Mouse (Mus musculus): ENCODE results near the gene Il1f8. TPM values are rescaled to one million over a fixed set of nuclear protein-coding genes. Genes with fewer than 3 reads are reported as not detected.

Gene Il1f8
- total and polyA plus RNA-seq, 2 experiments from 2014 or later: not detected

- Histone ChIP-seq H3K27me3 (ENCODE audit: insufficient read depth, low read length) (no peaks in the 10 kb centered on the region), H3K9me3 (ENCODE audit: low read length) (no peaks in the 10 kb centered on the region), H3K4me1 (ENCODE audit: insufficient read depth) (no peaks in the 10 kb centered on the region), H3K4me2 (ENCODE audit: low read depth) (no peak within 1 kb of the TSS), H3K9ac (no peak within 1 kb of the TSS), H3K27ac (ENCODE audit: low read depth, low read length) (no peak within 1 kb of the TSS), H3K36me3 (ENCODE audit: insufficient read depth) (no peaks in the 10 kb centered on the region), H3K4me3 (ENCODE audit: low read depth, low read length) (no peak within 1 kb of the TSS)
- DNase-seq (no peak), ATAC-seq (no peak)
- TF ChIP-seq CTCF (IDR thresholded peaks at IDR 0.05; ENCODE audit: low read depth): no peak
- WGBS: 96% methylated on average over 1 of the region's 1 CpGs
These were observed 33.2 kb downstream of the Il1f8 start, which contains the start of gene Il1f9 for GRCm38 (mm10) chr2:24186176-24186575. TSS of gene Il1f9 (plus strand) at chr2:24186476.

GRCm38 (mm10) chr2:24187585-24187984, 34.6 kb downstream of the Il1f8 start:
- Histone ChIP-seq H3K4me1 (ENCODE audit: insufficient read depth) (no peaks in the 10 kb centered on the region), H3K9ac (no peak overlapping the region), H3K9me3 (ENCODE audit: low read length) (no peaks in the 10 kb centered on the region), H3K36me3 (ENCODE audit: insufficient read depth) (no peaks in the 10 kb centered on the region), H3K27ac (ENCODE audit: low read depth, low read length) (no peak overlapping the region), H3K4me3 (ENCODE audit: low read depth, low read length) (no peak overlapping the region), H3K4me2 (ENCODE audit: low read depth) (no peak overlapping the region), H3K27me3 (ENCODE audit: insufficient read depth, low read length) (no peaks in the 10 kb centered on the region)
- DNase-seq (no peak), ATAC-seq (no peak)
- WGBS: 80% methylated on average over 6 of the region's 6 CpGs
- no peak for TF ChIP-seq CTCF (IDR thresholded peaks at IDR 0.05; ENCODE audit: low read depth)

- Histone ChIP-seq H3K36me3 (ENCODE audit: insufficient read depth) (no peaks in the 10 kb centered on the region), H3K27ac (ENCODE audit: low read depth, low read length) (no peak overlapping the region), H3K9me3 (ENCODE audit: low read length) (no peaks in the 10 kb centered on the region), H3K4me1 (ENCODE audit: insufficient read depth) (no peaks in the 10 kb centered on the region), H3K4me2 (ENCODE audit: low read depth) (no peak overlapping the region), H3K4me3 (ENCODE audit: low read depth, low read length) (no peak overlapping the region), H3K27me3 (ENCODE audit: insufficient read depth, low read length) (no peaks in the 10 kb centered on the region), H3K9ac (no peak overlapping the region)
- peak; percentile 4; the same call in 1 of the 2 replicates for TF ChIP-seq CTCF (IDR thresholded peaks at IDR 0.05; ENCODE audit: low read depth)
- WGBS: 81% methylated on average over 1 of the region's 1 CpGs
- ATAC-seq (no peak), DNase-seq (no peak)
These were observed 35.2 kb downstream of the Il1f8 start for GRCm38 (mm10) chr2:24188189-24188588.

Other genes starting within 250 kb of the Il1f8 start
- 15.6 and 25.5 TPM in 2 replicates for gene Hnmt, start 103.8 kb upstream of the Il1f8 start, total RNA-seq (2014; rRNA removed)
- 15.1 and 18.9 TPM in 2 replicates for gene Hnmt, start 103.8 kb upstream of the Il1f8 start, polyA plus RNA-seq (2015; fragmentation: Nextera tagmentation; extraction: Ambion mirVana)
- not detected in 2 replicates for gene Tbpl2, start 56.6 kb upstream of the Il1f8 start, total RNA-seq (2014; rRNA removed)
- gene Tbpl2, start 56.6 kb upstream of the Il1f8 start, polyA plus RNA-seq (2015; fragmentation: Nextera tagmentation; extraction: Ambion mirVana): not detected in 2 replicates
- gene Il1f9, start 33.3 kb downstream of the Il1f8 start, total RNA-seq (2014; rRNA removed): not detected in 2 replicates
- not detected in 2 replicates for gene Il1f9, start 33.3 kb downstream of the Il1f8 start, polyA plus RNA-seq (2015; fragmentation: Nextera tagmentation; extraction: Ambion mirVana)
- not detected in 2 replicates for gene Il1f6, start 62.3 kb downstream of the Il1f8 start, total RNA-seq (2014; rRNA removed)
- gene Il1f6, start 62.3 kb downstream of the Il1f8 start, polyA plus RNA-seq (2015; fragmentation: Nextera tagmentation; extraction: Ambion mirVana): not detected in 2 replicates
- gene Il1f5, start 123.8 kb downstream of the Il1f8 start, total RNA-seq (2014; rRNA removed): not detected in 2 replicates
- not detected in 2 replicates for gene Il1f5, start 123.8 kb downstream of the Il1f8 start, polyA plus RNA-seq (2015; fragmentation: Nextera tagmentation; extraction: Ambion mirVana)
- gene Il1f10, start 138.0 kb downstream of the Il1f8 start, total RNA-seq (2014; rRNA removed): not detected in 2 replicates
- gene Il1f10, start 138.0 kb downstream of the Il1f8 start, polyA plus RNA-seq (2015; fragmentation: Nextera tagmentation; extraction: Ambion mirVana): not detected in 2 replicates
- not detected in 2 replicates for gene Il1rn, start 183.7 kb downstream of the Il1f8 start, total RNA-seq (2014; rRNA removed)
- 0.19 TPM in 1 of 2 replicates, not detected in the other for gene Il1rn, start 183.7 kb downstream of the Il1f8 start, polyA plus RNA-seq (2015; fragmentation: Nextera tagmentation; extraction: Ambion mirVana)
- gene Psd4, start 214.4 kb downstream of the Il1f8 start, total RNA-seq (2014; rRNA removed): 0.77 and 1.00 TPM in 2 replicates
- gene Psd4, start 214.4 kb downstream of the Il1f8 start, polyA plus RNA-seq (2015; fragmentation: Nextera tagmentation; extraction: Ambion mirVana): 0.34 and 0.48 TPM in 2 replicates